Mouse (Mus musculus) c-Kit-positive CD71-positive TER-119-negative erythroid progenitor cells, embryonic 14.5 days (primary cell): ENCODE measurements around the gene Arnt2.
A peak's percentile ranks its signal among the peaks of the same experiment; 100 is the strongest.

Experiments
- DNase-seq: peaks from one replicate; pipeline ENCODE4 v3.0.0-alpha.2; 2013; ENCODE audit warnings: low read depth

The Arnt2 gene

DNA sequence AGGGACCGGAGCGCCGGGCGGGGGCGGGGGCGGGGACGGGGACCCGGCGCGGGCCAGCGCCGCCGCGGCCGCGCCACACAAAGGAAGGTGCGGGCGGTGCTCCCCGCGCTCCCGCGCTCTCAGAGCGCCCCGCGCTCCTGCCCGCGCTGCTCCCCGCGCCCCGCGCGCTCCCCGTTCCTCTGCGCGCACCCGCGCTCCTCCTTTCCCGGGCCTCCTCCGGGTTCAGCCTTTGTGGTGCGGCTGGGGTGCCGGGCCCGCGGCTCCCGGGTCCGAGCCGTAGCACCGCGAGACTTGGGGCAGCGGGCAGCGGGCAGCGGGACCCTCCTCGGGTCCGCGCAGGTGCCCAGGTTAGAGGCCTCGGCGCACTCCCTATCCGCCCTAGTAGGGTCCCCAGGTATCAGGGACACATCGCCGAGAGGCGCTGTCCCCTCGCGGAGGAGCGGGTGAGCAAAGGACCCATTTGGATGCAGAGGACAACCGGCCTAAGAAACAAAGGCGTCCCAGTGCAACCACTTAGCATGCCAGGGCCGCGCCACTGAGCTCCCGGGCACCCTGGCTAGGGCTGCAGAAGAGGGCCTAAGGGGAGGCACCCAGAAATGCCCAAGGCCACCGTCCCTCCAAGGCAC is at the start of gene Arnt2:
Gene Arnt2 (minus strand): TSS at position 281 of the 626 bp plus-strand sequence.
- DNase-seq: no peak

DNA sequence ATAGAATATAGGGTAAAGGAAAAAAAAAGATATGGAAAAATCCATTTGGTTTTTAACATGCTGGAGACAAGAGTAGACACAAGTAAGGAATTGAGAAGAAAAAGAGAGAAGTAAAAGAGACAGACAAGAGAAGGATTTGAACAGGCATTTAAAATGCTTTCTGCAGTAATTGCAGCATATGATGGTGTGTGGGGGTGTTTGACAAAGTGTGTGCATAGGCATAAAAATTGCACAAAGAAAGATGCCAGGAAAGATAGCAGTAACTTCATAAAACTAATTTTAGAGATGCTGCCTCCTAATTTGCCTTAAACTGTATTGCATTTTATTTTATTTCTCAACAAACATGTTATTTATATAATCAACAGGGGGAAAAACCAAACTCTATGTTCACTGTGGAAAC is 41.7 kb upstream of the Arnt2 start:
- no peak for DNase-seq

DNA sequence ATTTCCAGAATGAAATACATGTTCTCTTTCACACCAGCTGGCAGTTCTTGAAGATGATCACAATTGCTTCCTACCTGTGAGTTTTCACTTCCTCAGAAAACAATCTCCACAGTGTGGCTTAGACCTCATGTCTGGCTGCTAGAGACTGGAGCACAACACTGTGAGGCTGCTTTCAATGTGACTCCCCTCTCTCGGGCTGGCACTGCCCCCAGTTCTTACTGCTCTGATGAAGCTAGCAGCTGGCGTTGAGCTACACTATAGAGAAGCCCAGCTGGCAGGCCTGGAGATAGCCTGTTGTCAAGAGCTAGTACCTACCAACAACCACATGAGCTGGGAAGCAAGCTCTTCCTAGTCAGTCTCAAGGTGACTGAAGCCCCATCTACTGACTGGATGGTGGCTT is 39.1 kb upstream of the Arnt2 start:
- no peak for DNase-seq

DNA sequence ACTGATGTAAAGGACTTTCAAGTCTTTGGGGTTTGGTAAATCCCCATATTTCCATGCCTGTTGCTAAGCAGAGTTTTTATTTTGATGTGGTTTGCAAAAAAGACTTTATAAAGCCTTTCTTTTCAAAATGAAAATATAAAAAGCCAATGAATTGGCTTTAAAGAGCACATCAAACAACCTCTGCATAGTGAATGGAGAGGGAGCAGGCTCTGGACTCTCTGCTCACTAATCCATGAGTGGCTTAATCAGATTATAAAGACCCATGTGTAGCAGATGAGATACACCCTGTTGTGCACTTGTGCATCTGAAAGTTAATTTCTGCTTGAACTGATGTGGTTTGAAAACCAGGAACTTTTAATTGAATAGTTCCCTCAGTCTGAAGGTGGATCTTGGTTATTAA is 38.5 kb upstream of the Arnt2 start:
- no peak for DNase-seq

DNA sequence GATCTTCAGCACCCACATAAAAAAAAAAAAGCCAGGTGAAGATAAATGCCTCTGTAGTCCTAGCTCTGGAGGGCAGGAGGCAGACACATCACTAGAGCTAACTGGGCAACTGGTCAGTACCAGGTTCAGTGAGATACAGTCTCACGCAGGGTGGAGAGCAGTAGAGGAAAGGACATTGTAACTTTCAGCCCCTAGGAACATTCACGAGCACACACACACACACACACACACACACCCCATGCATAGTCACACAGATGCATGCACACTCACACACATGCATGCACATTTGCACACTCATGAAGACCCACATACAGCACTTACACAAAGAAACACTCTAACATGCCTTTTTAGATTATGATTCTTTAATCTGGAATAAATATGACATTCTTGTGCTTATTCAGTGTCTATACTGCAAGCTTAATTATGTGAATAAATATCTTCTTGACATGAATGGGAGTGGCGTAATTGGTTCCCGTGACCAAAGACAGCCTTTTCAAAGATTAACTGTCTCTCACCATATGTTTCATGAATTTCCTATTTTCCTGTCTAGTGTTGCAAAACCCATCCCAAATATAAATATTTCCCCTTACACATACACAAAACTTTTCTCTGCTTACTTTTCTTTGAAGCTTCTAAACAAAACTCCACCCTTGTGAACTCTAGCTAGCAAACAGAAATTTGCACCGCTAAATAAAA is 37.9 kb upstream of the Arnt2 start:
- no peak for DNase-seq

DNA sequence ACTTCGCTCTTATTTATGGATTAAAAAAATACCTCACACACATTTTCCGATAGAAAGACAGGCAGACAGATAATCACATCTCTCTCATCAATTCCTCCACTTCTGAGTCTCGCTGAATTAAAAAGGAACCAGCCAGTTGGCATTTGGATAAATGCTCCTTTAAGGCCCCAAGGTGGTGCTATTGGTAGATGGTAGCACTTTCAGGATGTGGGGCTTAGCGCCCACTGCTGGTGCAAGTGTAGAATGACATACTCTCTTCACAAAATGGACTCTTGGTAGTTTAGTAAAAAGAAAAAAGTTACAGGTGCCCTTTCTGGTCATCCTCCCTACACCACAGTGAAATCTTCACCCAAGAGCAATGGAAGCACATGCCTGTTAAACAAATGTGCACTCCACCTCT is 37.1 kb upstream of the Arnt2 start:
- peak; percentile 28 for DNase-seq

DNA sequence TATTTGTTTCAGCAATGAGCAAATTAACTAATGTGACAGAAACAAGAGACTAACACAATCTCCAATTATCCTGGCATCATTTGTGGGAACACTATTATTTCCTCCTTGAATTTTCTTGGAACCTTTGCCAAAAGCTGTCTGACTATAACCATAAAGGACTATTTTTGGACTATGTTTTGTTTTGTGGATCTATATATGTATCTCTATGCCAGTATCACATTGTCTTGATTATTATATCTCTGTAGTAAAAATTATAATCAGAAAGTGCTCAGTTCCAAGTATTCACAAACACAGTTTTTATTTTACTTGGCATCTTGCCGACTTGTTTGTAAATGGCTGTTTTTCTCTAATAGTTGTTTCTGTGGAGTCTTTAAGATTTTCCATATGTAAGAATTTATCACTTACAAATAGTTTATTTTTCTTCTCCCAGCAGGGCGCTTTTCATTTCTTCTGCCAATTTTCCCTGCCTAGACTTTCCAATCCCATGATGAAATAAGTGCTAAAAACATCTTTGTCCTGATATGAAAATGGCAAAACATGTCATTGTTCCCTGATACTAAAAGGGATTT is 32.5 kb upstream of the Arnt2 start:
- no peak for DNase-seq

DNA sequence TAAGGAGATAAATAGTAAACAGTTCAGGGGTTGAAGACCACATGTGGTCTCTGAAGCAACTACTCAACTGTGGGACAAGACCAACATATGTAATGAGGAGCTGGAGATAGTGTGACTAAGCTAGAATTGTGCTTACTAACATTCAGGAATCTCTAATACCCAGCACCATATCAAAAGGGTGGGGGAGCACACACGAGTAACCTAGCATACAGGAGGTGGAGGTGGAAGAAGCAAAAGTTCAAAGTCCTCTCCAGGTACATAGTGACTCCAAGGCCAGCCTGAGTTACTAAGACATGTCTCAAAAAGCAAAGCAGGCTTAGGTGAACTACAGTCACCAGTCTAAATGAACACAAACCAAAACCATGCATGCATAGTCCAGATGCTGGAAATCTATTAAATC is 29.6 kb upstream of the Arnt2 start:
- DNase-seq: no peak

DNA sequence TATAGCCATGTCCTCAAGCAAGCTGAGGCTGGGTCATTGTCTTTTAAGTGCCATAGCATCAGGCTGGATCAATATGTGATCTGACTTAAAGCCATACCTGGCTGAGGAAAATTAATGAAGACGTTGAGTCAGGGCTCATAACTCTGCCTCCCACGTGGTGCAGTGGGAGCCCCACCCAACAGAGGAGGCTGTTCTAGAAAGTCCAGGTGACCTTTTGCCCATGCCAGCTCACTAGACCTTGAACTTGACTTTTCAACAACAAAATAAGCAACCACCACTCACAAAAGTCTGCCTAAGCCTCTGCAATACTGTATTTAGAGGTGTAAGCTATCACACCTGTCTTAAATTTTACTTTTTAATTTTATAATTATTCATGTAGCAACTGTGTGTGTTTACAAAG is 24.9 kb upstream of the Arnt2 start:
- no peak for DNase-seq

DNA sequence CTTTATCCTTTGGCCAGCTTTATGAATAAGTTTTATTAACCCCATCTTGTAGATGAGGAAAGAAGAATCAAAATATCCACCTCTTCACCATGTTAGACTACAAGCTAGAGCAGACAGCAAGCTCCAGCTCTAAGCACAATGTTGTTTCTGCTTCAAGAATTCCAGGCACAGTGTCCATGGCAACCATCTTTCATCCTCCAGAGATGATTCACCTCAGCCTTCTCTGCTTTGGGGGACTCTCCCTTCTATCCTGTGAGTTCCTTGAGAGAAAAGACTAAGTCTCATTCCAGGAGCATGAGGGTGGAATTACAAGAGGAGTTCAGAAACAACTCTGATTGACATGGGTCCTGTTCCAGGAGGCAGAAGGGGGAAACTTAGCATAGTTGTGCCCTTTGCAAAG is 22.2 kb upstream of the Arnt2 start:
- DNase-seq: no peak

DNA sequence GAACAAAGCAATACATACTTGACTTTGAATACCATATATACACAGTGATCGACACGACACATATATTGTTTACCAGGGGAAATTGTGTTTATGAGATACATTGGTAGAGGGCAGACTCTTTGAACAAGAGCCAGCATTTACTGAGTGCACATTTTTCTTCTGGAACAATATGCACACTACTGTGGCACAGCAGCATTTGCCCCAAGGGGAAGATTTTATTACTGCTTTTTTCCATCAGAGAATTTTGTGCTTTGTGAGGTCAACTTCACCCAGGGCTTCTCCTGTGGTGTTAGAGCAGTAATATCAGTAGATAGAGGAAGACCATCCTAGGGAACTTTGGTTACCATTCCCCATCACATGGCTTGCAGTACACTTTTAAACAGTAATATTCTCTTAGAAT is 17.2 kb upstream of the Arnt2 start:
- DNase-seq: no peak

DNA sequence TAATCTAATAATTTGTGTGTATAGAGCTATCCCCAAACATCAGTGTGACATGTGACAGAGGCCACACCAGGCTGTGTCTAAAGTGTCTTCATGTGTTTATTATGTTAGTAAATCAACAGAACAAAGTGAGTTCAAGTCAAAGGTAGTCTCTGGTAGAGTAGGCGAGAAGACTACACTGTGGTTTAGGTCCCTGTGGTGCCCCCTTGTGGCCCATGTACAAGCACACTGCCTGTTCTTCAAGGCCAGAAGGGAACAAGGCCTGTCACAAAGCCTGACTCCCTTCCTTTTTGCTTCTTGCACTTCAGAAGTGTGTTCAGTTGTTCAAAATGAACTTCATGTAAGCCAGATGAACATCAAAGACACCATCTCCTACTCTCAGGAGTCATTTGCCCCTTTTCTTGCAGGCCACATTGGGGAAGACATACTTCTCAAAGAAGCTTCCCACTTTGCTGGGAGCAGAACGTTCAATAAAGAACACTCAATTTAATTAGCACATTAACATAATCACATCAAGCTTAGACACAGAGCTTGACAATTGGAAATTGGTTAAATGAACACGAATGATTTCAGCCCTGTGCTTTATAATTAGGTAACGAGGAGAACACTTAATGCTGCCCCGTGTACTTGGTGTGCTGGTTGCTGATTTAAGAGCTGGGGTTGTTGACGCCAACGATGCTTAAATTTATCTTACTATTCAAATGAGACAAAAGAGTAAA is 14.9 kb upstream of the Arnt2 start:
- no peak for DNase-seq

DNA sequence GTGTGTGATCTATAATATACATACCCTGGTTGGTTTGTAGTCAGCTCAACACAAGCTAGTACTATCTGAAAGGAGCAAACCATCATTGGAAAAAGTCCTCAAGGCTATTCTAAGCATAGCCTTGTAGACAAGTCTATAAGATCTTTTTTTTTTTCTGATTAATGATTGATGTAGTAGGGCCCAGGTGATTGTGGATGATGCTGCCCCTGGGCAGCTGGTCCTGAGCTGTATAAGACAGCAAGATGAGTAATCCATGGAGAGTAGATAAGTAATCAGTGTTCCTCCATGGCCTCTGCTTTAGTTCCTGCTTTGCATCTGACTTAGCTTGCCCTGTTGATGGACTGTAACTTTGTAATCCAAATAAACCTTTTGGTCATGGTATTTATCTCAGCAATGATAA is 11.8 kb upstream of the Arnt2 start:
- DNase-seq: no peak

DNA sequence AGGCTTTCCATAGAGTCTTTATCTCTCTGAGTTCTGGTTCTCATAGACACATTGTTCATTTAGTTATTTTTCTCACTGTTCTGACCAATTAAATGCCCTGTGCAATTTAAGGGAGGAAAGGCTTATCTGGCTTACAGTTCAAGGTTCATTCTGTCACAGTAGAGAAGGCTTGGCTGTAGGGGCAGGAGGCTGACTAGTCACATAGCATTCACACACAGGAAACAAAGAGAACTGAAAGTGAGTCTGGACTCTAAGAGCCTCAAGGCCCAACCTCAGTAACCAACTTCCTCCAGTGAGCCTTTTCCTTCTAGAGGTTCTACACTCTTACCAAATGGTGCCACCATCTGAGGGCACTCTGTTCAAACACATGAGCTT is 11.3 kb upstream of the Arnt2 start:
- no peak for DNase-seq

DNA sequence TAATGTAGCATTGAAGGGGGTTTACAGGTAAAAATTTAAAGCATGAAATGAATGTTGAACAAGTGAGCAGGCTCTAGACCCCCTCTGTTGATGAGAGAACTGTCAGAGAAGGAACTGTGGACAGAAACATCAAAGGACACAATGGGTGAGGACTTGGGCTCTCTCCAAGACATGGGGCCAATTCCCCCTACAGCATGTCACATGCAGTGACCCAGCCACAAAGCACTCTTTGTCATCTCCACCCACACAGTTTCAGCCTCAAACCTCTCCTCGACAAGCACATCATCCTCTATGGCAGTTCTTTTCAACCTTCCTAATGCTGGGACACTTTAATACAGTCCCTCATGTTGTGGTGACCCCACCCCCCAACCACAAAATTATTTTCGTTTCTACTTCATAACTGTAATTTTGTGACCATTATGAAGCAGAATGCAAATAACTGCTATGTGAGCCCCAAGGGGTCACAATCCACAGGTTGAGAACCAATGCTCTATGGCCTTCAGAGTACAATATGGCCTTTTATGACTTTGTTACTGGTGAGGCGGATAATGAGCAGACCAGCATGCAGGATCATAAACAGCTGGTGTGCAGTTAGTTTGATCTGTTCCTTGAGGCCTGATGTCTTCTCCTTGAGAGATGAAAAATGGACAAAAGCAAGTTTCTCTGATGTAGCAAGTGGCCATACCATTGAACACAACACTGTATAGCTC is 10.8 kb upstream of the Arnt2 start:
- DNase-seq: no peak

DNA sequence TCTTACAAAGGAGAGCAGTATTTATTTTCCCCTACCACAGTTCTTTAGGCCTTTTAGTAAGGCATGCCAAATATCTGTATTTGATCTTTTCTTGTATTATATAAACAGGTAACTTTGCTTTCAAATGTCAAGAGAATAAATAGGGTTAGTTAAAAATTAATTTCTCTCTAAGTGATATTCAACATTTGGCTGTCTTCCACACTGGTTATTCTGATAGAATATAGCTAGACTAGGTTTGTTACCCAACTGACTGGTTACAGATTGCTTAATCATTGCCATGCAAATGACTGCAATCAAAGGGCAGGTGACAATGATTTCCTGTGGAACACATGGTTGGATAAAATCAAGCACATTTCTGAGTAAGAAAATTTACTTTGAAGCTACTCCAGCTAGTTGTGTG is 7.5 kb upstream of the Arnt2 start:
- no peak for DNase-seq

DNA sequence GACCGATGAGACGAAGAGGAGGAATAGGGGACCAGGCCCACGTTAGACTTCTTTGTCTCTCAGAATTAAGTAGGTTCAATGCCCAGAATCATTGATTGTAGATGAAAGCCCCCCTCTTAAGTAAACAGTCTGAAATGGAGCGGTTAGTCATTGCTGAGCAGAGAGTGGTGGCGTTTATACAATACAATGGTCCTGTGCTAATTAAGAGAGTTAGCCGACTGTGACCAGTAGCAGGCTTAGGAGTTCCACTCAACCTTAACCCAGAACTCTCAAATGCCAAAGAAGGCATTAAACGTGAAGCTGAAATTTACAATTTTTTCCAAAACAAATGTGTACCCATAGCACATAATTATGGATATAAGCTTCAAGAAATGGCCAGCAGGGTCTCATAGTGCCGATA is 2.6 kb upstream of the Arnt2 start:
- no peak for DNase-seq

DNA sequence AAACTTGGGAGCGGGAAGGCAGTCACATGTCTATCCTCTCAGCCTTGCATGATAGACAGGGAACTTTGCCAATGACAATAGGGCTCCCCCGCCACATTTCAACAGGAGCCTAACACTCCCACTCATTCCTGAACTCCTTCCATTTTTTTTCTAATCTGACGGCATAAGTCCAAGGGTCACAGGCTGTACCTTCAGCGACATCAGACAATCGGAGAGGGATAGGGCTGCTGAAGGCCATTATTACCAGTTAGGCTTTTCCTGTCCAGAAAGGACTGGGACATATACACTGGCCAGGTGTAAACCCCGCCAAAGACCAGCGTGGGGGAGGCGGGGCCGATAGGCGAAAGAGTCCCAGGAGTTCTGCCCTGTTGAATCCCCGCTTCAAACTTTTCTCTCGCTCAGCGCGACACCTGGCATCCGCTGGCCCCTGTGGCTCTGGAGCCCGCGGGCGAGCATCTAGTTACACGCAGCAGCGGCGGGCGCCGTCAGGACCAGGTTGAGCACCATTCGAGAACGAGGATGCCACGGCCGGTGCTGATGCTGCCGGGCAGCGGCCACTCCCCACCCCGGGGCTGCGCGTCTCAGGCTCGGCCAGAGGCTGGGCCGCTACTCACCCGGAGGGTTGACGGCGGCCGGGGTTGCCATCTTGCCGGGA is 608 bp downstream of the Arnt2 start:
- no peak for DNase-seq

DNA sequence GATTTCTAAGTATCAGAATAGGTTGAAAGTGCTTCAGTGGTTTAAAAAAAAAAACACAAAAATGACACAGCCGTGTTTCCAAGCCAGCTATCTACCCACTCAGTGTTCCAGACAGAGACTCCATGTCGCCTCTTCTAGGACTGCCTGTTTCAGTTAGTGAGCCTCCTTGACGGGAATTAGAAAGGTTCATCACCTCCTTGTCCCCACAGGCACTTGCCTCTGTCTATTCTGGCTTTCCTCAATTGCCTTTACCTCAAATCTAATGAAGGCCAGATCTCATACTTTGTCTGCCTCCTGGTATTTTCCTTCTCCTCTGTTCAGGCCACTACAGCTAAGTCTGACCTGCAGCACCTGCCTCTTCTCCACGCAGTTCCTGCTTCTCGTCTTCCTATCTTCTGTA is 1.7 kb downstream of the Arnt2 start:
- no peak for DNase-seq

DNA sequence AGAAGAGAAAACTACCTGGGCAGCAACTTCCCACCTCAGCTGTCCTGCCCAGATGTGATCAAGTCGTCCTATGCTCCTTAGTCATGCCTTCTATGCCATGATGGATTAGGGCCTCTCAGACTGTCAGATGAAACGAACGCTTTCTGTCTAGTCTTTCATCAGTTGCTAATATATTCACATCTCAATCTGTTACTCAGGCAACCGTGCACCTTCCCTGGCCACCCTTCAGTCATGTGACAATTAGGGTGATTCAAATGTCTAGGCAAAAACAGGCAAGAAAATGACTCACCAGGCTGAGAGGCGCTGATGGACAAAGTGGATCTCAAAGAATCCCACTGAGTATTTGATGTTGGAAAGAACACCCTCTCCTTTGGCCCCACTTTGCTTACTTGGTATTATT is 6.6 kb downstream of the Arnt2 start:
- DNase-seq: no peak

DNA sequence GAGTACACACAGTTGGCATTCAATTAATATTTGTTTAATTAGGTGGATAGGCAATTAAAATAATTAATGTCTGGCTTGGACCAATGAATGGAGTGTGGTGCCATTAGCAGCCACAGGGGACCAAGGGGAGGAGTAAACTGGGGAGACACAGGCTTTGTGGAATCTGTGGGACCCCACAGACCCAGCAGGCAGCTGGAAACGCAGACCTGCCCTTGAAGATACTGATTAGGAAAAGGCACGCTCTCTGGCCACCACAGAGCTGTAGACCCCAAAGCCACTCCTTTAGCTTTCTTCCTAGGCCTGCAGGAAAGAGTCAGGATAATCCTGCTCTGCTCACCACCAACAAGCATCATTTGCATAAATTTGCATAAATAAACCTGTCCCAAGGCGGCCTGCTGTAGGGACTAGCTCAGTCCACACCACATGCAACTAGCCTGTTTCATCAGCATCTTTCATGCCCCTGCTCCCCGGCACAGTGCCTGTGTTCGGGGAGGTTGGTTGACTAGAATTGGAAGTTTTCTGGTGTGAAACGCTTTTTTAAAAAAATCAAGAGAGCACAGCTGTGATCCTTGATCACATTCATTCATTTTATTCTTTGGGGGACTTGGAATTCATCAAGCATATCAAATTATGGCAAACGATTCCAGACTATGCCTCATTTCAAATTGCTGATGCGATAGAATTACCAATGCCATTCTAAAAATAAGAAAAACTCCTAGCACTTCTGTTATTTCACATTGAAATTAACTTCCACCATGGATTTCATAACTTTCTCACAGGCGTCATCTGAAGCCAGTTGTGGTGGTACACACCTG is 8.1 kb downstream of the Arnt2 start:
- DNase-seq: no peak
